10 mouse cellular contexts compared by ENCODE assay signal in the genomic region with DNA sequence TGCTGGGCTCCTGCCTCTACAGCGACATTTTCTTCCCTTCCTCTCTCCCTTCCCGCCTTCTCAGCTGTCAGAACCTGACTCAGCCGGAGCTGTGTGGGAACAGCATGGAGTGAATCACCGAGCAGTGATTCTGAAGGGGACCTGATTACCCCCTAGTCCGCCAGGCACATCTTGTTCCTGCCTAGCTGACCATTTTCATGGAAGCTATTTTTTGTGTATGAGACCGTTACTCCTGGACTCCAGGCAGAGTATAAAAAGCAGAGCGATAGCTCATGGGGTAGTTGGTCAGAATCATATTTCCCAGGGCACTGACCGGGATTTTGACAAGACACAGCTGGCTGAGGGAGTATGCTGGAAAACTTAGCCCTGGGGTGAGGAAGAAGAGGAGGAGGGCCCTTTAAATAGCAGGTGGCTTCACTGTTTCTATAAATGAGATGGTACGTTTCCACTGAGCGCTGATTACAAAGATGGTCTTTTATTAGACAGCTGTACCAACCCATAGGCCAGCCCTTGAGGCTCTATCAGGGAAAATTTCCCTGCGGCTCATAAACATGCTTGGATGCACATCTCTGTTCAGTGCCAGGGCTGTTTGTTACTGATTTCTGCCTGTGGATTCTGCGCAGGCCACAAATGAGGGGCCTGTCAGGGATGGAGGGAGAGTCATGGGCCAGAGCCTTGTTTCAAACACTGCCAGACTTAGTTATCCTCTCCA.
DNase-seq lines count a peak whose midpoint lies in the region; ATAC-seq and TF ChIP-seq lines count a peak whose summit lies in the region.
"Had no signal": no experiment of that assay in that cellular context is flagged by ENCODE, and none has a peak within 500 bp of the region (broad histone marks: within the 10 kb centered on the region; RNA-seq: fewer than 3 reads in every experiment).

No protein-coding gene starts in this region.

- TF ChIP-seq CTCF in intestine, postnatal 0 days (IDR thresholded peaks at IDR 0.05; ENCODE audit: low read depth), result no peak

- intact Hi-C loops in left cerebral cortex, postnatal 4 days (cut with DNase I), result no loop called here

- DNase-seq in frontal cortex, adult 2 months (ENCODE audit: extremely low spot score in 1 of 2, low spot score in 1 of 2), result peak; percentile 67 to 84
- no peak for DNase-seq in frontal cortex, postnatal 14 days (ENCODE audit: low spot score in 2 of 2)
- DNase-seq in kidney, postnatal 14 days, result peak; percentile 22
- no peak for DNase-seq in kidney, postnatal 36 days
- peak; percentile 50 for DNase-seq in forebrain, embryonic 14.5 days (ENCODE audit: low spot score)
- peak; percentile 53 for DNase-seq in left cerebral cortex, postnatal 4 days
- DNase-seq: cerebellum, adult 9-10 months; thymus, adult 2 months had no signal

- no peaks in the 10 kb centered on the region for H3K36me3 ChIP-seq in forebrain, embryonic 14.5 days (ENCODE audit: control insufficient read depth, insufficient read depth, low read length)
- H3K36me3 ChIP-seq in intestine, postnatal 0 days (ENCODE audit: control insufficient read depth, insufficient read depth), result no peaks in the 10 kb centered on the region

- ATAC-seq in forebrain, embryonic 14.5 days, result peak; percentile 61
- no peak for ATAC-seq in erythroid progenitor cell, adult 5-6 weeks (replicated peaks; ENCODE audit: low FRiP score, poor library complexity, severe bottlenecking)
- no peak for ATAC-seq in intestine, postnatal 0 days

- no peak overlapping the region for H3K4me3 ChIP-seq in forebrain, embryonic 14.5 days (ENCODE audit: low read depth, low read length)
- H3K4me3 ChIP-seq in intestine, postnatal 0 days (ENCODE audit: low read depth, low read length), result no peak overlapping the region

- peak overlapping the region; percentile 33; the same call in 1 of the 2 replicates for H3K27ac ChIP-seq in forebrain, embryonic 14.5 days (ENCODE audit: low read depth, low read length)
- H3K27ac ChIP-seq in intestine, postnatal 0 days (ENCODE audit: low read depth, low read length), result no peak overlapping the region

- H3K9ac ChIP-seq in forebrain, embryonic 14.5 days (ENCODE audit: low read length), result no peak overlapping the region
- no peak overlapping the region for H3K9ac ChIP-seq in intestine, postnatal 0 days (ENCODE audit: low read depth, low read length)

- 59% methylated on average over 12 of the region's 12 CpGs for WGBS in forebrain, embryonic 14.5 days
- WGBS in intestine, postnatal 0 days, result 70% methylated on average over 12 of the region's 12 CpGs

- H3K4me1 ChIP-seq in forebrain, embryonic 14.5 days (ENCODE audit: control insufficient read depth, insufficient read depth, low read length), result peaks cover 2% of the 10 kb centered on the region
- H3K4me1 ChIP-seq in intestine, postnatal 0 days (replicated peaks; ENCODE audit: control insufficient read depth, insufficient read depth, low read length), result no peaks in the 10 kb centered on the region; the same call in 1 of the 2 replicates

- no peak overlapping the region for H3K4me2 ChIP-seq in forebrain, embryonic 14.5 days (ENCODE audit: low read length)
- H3K4me2 ChIP-seq in intestine, postnatal 0 days (replicated peaks; ENCODE audit: low read depth), result no peak overlapping the region

- H3K9me3 ChIP-seq in forebrain, embryonic 14.5 days (replicated peaks; ENCODE audit: control insufficient read depth, low read length), result no peaks in the 10 kb centered on the region
- no peaks in the 10 kb centered on the region for H3K9me3 ChIP-seq in intestine, postnatal 0 days (ENCODE audit: control insufficient read depth)

- H3K27me3 ChIP-seq in forebrain, embryonic 14.5 days (replicated peaks; ENCODE audit: control insufficient read depth, insufficient read depth, low read length), result no peaks in the 10 kb centered on the region
- no peaks in the 10 kb centered on the region for H3K27me3 ChIP-seq in intestine, postnatal 0 days (replicated peaks; ENCODE audit: control insufficient read depth, insufficient read depth, low read length)

Comparison
In these comparisons a context has a peak if more than half of its experiments do, and no peak if none do; other contexts are left out.
1. DNase-seq: peak in frontal cortex, adult 2 months (2 of 2), kidney, postnatal 14 days (single experiment), forebrain, embryonic 14.5 days (single experiment) and left cerebral cortex, postnatal 4 days (single experiment); none in frontal cortex, postnatal 14 days (0 of 2) and kidney, postnatal 36 days (0 of 2).